Comparison of ENCODE assay signal across 8 mouse cellular contexts in genomic region chr16:11908461-11909014, GRCm38 (mm10). TPM values are rescaled to one million over a fixed set of nuclear protein-coding genes. Genes with fewer than 3 reads are reported as not detected.
DNase-seq lines count a peak whose midpoint lies in the region; ATAC-seq lines count a peak whose summit lies in the region.

No protein-coding gene starts in this region.

- H3K4me3 ChIP-seq in neural tube, embryonic 11.5 days (ENCODE audit: low read depth, low read length) = peak overlapping the region; percentile 56
- H3K4me3 ChIP-seq in liver, embryonic 11.5 days (ENCODE audit: low read depth, low read length) = peak overlapping the region; percentile 70
- peak overlapping the region; percentile 70 for H3K4me3 ChIP-seq in stomach, embryonic 16.5 days (replicated peaks; ENCODE audit: low read length)

- no peaks in the 10 kb centered on the region for H3K36me3 ChIP-seq in neural tube, embryonic 11.5 days (ENCODE audit: control insufficient read depth, insufficient read depth, low read length)
- no peaks in the 10 kb centered on the region for H3K36me3 ChIP-seq in liver, embryonic 11.5 days (ENCODE audit: control insufficient read depth, insufficient read depth, low read length)
- no peaks in the 10 kb centered on the region for H3K36me3 ChIP-seq in stomach, embryonic 16.5 days (ENCODE audit: control insufficient read depth, insufficient read depth, low read length)

- 29% methylated on average over 11 of the region's 11 CpGs for WGBS in neural tube, embryonic 11.5 days
- WGBS in liver, embryonic 11.5 days = 20% methylated on average over 11 of the region's 11 CpGs
- WGBS in stomach, embryonic 16.5 days = 12% methylated on average over 11 of the region's 11 CpGs

- peak overlapping the region; percentile 72 for H3K4me2 ChIP-seq in neural tube, embryonic 11.5 days (ENCODE audit: low read depth)
- peak overlapping the region; percentile 67 for H3K4me2 ChIP-seq in liver, embryonic 11.5 days
- H3K4me2 ChIP-seq in stomach, embryonic 16.5 days (ENCODE audit: low read depth, low read length) = peak overlapping the region; percentile 75

- DNase-seq in embryo, embryonic 11.5 days (ENCODE audit: low read depth, low spot score) = peak; percentile 9
- DNase-seq in embryo, embryonic 10.5 days (ENCODE audit: low spot score) = no peak
- DNase-seq in neural tube, embryonic 11.5 days (ENCODE audit: low spot score) = no peak
- DNase-seq in neural tube, embryonic 10.5 days (ENCODE audit: extremely low spot score, low spot score) = no peak
- DNase-seq in frontal cortex, adult 2 months (ENCODE audit: extremely low spot score in 1 of 2, low spot score in 1 of 2) = peak; percentile 7 to 40
- DNase-seq in liver, embryonic 11.5 days (ENCODE audit: low spot score) = peak; percentile 34
- no peak for DNase-seq in retina, embryonic 14.5 days (ENCODE audit: low spot score)

- H3K9me3 ChIP-seq in neural tube, embryonic 11.5 days (ENCODE audit: control insufficient read depth, low read length) = no peaks in the 10 kb centered on the region
- H3K9me3 ChIP-seq in liver, embryonic 11.5 days (ENCODE audit: control insufficient read depth, low read length) = no peaks in the 10 kb centered on the region
- no peaks in the 10 kb centered on the region for H3K9me3 ChIP-seq in stomach, embryonic 16.5 days (replicated peaks; ENCODE audit: control insufficient read depth, low read length)

- ATAC-seq in neural tube, embryonic 11.5 days (ENCODE audit: insufficient read depth, low FRiP score, low TSS enrichment) = peak; percentile 26; the same call in 1 of the 2 replicates
- ATAC-seq in liver, embryonic 11.5 days (replicated peaks; ENCODE audit: low FRiP score) = peak; percentile 46
- peak; percentile 35; the same call in 1 of the 2 replicates for ATAC-seq in stomach, embryonic 16.5 days (ENCODE audit: insufficient read depth, low FRiP score)

- H3K27ac ChIP-seq in neural tube, embryonic 11.5 days (ENCODE audit: low read depth, low read length) = no peak overlapping the region
- no peak overlapping the region for H3K27ac ChIP-seq in liver, embryonic 11.5 days (ENCODE audit: low read depth, low read length)
- H3K27ac ChIP-seq in stomach, embryonic 16.5 days (ENCODE audit: low read length) = peak overlapping the region; percentile 84

- H3K4me1 ChIP-seq in neural tube, embryonic 11.5 days (ENCODE audit: control insufficient read depth, insufficient read depth, low read length) = peaks cover 4% of the 10 kb centered on the region; the same call in 1 of the 2 replicates
- 0 out of 2 replicates have a peak, but pooled peaks cover 7% of the 10 kb centered on the region for H3K4me1 ChIP-seq in liver, embryonic 11.5 days (replicated peaks; ENCODE audit: control insufficient read depth, insufficient read depth, low read length)
- H3K4me1 ChIP-seq in stomach, embryonic 16.5 days (ENCODE audit: control insufficient read depth, insufficient read depth, low read length) = 0 out of 2 replicates have a peak, but pooled peaks cover 2% of the 10 kb centered on the region

- no peaks in the 10 kb centered on the region for H3K27me3 ChIP-seq in neural tube, embryonic 11.5 days (ENCODE audit: control insufficient read depth, insufficient read depth, low read length)
- H3K27me3 ChIP-seq in liver, embryonic 11.5 days (replicated peaks; ENCODE audit: control insufficient read depth, insufficient read depth, low read length) = no peaks in the 10 kb centered on the region
- no peaks in the 10 kb centered on the region for H3K27me3 ChIP-seq in stomach, embryonic 16.5 days (ENCODE audit: control insufficient read depth, insufficient read depth, low read length)

- H3K9ac ChIP-seq in neural tube, embryonic 11.5 days (ENCODE audit: low read length) = peak overlapping the region; percentile 83
- H3K9ac ChIP-seq in liver, embryonic 11.5 days (ENCODE audit: low read depth, low read length) = peak overlapping the region; percentile 76
- peak overlapping the region; percentile 84 for H3K9ac ChIP-seq in stomach, embryonic 16.5 days (ENCODE audit: low read length)

RNA-seq across cellular contexts. Expression of gene Cpped1, which starts 0.7 kb away (rescaled TPM):
- polyA plus RNA-seq in neural tube, embryonic 11.5 days (2014; fragmentation: Nextera tagmentation; extraction: Ambion mirVana) = 18.5 and 21.1 TPM in 2 replicates
- polyA plus RNA-seq in frontal cortex, adult 2 months (2012; rRNA removed) = 26.1 and 28.4 TPM in 2 replicates
- 28.0 and 28.1 TPM in 2 replicates for polyA plus RNA-seq in liver, embryonic 11.5 days (2014; fragmentation: Nextera tagmentation; extraction: Ambion mirVana)
- 22.2 and 25.6 TPM in 2 replicates for polyA plus RNA-seq in stomach, embryonic 16.5 days (2015; fragmentation: Nextera tagmentation; extraction: Ambion mirVana)

Comparison
In these comparisons a context has a peak if more than half of its experiments do, and no peak if none do; other contexts are left out.
1. DNase-seq: peak in embryo, embryonic 11.5 days (single experiment), frontal cortex, adult 2 months (2 of 2) and liver, embryonic 11.5 days (single experiment); none in embryo, embryonic 10.5 days (single experiment), neural tube, embryonic 11.5 days (single experiment), neural tube, embryonic 10.5 days (single experiment) and retina, embryonic 14.5 days (single experiment).
2. Peak in every context shown above with its lines, with median percentiles within 50 percentile points of each other: ATAC-seq, H3K4me2 ChIP-seq, H3K4me3 ChIP-seq and H3K9ac ChIP-seq.